Mouse (Mus musculus) heart, embryonic 16.5 days (tissue): ENCODE data around the gene H2-Aa. TPM values are rescaled to one million over a fixed set of nuclear protein-coding genes. Genes with fewer than 3 reads are reported as not detected.

ENCODE experiments used
- ATAC-seq: fragments of 200-750 bp; cut with Nextera tagmentation; replicated peaks from 2 replicates; pipeline ENCODE4 v1.8.0; 2017; ENCODE audit warnings: moderate number of reproducible peaks; ENCODE audit not compliant: insufficient read depth, low FRiP score; ENCODE audit errors: extremely low read depth
- H3K27ac ChIP-seq: fragments of 300-500 bp; sonication (generic); 2 replicates; pipeline ENCODE4 v1.5.1; 2014; ENCODE audit warnings: mild to moderate bottlenecking, low read length, control low read depth, moderate library complexity
- H3K27me3 ChIP-seq: fragments of 300-500 bp; sonication (generic); 2 replicates; pipeline ENCODE4 v1.6.1; 2014; ENCODE audit warnings: low read length, mixed read lengths; ENCODE audit not compliant: control insufficient read depth, insufficient read depth
- H3K36me3 ChIP-seq: fragments of 300-500 bp; sonication (generic); 2 replicates; pipeline ENCODE4 v1.6.1; 2014; ENCODE audit not compliant: control insufficient read depth, insufficient read depth
- H3K4me1 ChIP-seq: fragments of 300-500 bp; sonication (generic); 2 replicates; pipeline ENCODE4 v1.6.1; 2014; ENCODE audit warnings: low read length, mixed read lengths; ENCODE audit not compliant: control insufficient read depth, insufficient read depth
- H3K4me2 ChIP-seq: fragments of 300-500 bp; sonication (generic); 2 replicates; pipeline ENCODE4 v1.6.1; 2014; ENCODE audit warnings: low read depth, mild to moderate bottlenecking, control low read depth, low read length
- H3K4me3 ChIP-seq: fragments of 300-500 bp; sonication (generic); 2 replicates; pipeline ENCODE4 v1.5.1; 2014; ENCODE audit warnings: mild to moderate bottlenecking, control low read depth, low read length
- H3K9ac ChIP-seq: fragments of 300-500 bp; sonication (generic); 2 replicates; pipeline ENCODE4 v1.6.1; 2014; ENCODE audit warnings: low read length, control low read depth
- H3K9me3 ChIP-seq: fragments of 300-500 bp; sonication (generic); replicated peaks from 2 replicates; pipeline ENCODE4 v1.6.1; 2016; ENCODE audit warnings: low read length; ENCODE audit not compliant: control insufficient read depth
- WGBS: fragments of 180-500 bp; shearing (Covaris S2); extraction: QIAGEN DNeasy Blood & Tissue Kit; methylation state at CpG from one replicate; pipeline ENCODE4 v1.1.7; 2014; 5-methylcytosine and 5-hydroxymethylcytosine counted together
- polyA plus RNA-seq: library from polyadenylated mRNA; unstranded; fragments of >200 nt; fragmentation: Nextera tagmentation; extraction: Ambion mirVana; gene quantifications from 2 replicates; pipeline ENCODE4 v1.2.1, GENCODE M21; 2015

The H2-Aa gene
- polyA plus RNA-seq, 1 experiment from 2014 or later = 72.7 TPM

- WGBS = under 1% methylated on average over 8 of the region's 8 CpGs
Observed at GRCm38 (mm10) chr17:34263068-34263467, 24.6 kb downstream of the H2-Aa start.

DNA sequence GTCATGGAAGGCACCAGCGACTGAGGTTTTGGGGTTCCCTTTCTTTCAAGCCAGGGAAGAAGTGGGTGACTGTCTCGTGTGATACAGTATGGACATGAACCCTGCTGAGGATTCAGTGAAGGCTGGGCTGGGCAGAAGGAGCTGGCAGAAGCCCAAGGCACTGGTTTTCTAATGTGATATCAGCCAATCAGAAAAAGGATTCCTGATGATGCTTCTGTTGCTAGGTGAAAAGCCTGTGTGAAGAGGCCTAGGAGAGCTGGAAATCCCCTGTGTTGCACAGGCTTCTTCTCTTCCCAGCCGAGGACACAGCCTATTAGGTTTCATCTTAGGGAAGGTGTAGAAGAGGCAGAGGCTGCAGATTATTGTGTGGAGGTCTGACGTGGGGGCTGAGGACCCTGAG lies 26.1 kb downstream of the H2-Aa start:
- no peaks in the 10 kb centered on the region for H3K9me3 ChIP-seq
- no peaks in the 10 kb centered on the region for H3K36me3 ChIP-seq
- ATAC-seq = peak; percentile 69
- no peak overlapping the region for H3K9ac ChIP-seq
- no peak overlapping the region for H3K4me3 ChIP-seq
- peaks cover 10% of the 10 kb centered on the region; the same call in 1 of the 2 replicates for H3K4me1 ChIP-seq
- no peak overlapping the region for H3K4me2 ChIP-seq
- 0 out of 2 replicates have a peak overlapping the region, but pooled peaks have one; percentile 9 for H3K27ac ChIP-seq
- H3K27me3 ChIP-seq = peaks cover 13% of the 10 kb centered on the region
- 13% methylated on average over 4 of the region's 4 CpGs for WGBS

More at GRCm38 (mm10) chr17:34263068-34263467, 24.6 kb downstream of the H2-Aa start:
- Histone ChIP-seq H3K4me3 (peak overlapping the region; percentile 65), H3K4me2 (peak overlapping the region; percentile 99), H3K27me3 (peaks cover 13% of the 10 kb centered on the region), H3K9me3 (no peaks in the 10 kb centered on the region), H3K36me3 (no peaks in the 10 kb centered on the region), H3K27ac (no peak overlapping the region), H3K4me1 (peaks cover 10% of the 10 kb centered on the region; the same call in 1 of the 2 replicates), H3K9ac (peak overlapping the region; percentile 61)
- ATAC-seq = peak; percentile 71

DNA sequence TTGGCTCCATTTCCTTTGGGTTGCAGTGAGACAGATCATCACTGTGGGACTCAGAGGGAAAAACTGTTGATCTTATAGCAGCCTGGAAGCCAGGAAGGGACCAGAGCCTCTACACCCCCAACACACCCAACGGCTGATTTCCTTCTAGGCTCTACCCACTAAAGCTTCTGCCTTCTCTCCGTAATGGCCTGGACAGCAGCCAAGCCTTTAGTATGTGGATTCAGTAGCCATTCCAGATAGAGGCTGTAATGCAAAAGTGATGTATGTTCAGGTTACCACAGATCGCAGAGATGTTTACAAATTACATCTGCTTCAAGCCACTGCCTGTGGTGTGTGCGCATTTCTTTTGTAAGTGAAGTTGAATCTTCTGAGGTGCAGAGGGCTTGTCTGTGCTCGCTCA lies 27.1 kb downstream of the H2-Aa start:
- peaks cover 12% of the 10 kb centered on the region for H3K27me3 ChIP-seq

DNA sequence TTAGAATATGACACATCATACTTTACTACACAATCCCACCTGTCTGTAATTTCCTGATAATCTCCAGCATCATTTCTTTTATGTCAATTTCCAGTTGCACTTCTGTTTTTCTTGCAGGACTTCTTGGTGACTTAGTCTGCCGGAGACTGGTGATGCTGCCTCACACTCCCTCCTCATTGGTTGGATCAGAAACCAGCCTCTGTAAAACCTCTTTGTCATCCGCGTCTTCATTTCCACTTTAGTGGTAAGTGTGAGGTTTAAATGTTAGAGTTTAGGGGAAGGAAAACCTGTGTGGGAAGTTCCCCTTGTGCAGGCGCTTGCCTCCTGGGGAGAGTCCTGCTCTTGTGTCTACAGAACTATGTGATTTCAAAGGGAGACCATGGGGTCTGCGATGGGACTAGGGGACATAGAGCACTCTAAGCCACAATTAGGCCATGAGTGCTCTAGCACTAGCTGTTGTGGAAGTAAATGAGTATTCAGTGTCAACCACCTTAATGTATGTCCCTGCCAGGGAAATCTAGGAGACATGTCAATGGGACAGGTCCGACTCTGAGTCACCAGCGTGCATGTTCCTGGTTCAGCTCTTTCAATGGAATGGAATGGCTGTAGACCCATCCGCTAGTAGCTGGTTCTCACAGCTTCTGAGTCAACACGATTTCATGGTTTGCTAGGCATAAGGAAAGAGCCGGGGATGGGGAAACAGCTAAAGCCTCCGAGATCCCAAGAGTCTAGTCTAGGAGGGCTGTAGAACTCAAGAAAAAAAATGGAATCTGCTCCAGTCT lies 29.8 kb downstream of the H2-Aa start, which contains the start of gene H2-Ab1:
Gene H2-Ab1, plus strand, starts transcription at position 96 of the 782 bp plus-strand sequence.
- no peak for ATAC-seq
- 67% methylated on average over 11 of the region's 11 CpGs for WGBS

More for the DNA sequence above, 27.1 kb downstream of the H2-Aa start:
- no peak overlapping the region for H3K4me2 ChIP-seq
- peaks cover 10% of the 10 kb centered on the region; the same call in 1 of the 2 replicates for H3K4me1 ChIP-seq
- no peak overlapping the region for H3K9ac ChIP-seq
- no peak overlapping the region for H3K27ac ChIP-seq
- no peaks in the 10 kb centered on the region for H3K9me3 ChIP-seq
- ATAC-seq = no peak
- H3K4me3 ChIP-seq = no peak overlapping the region
- H3K36me3 ChIP-seq = no peaks in the 10 kb centered on the region
- WGBS = 51% methylated on average over 5 of the region's 5 CpGs

DNA sequence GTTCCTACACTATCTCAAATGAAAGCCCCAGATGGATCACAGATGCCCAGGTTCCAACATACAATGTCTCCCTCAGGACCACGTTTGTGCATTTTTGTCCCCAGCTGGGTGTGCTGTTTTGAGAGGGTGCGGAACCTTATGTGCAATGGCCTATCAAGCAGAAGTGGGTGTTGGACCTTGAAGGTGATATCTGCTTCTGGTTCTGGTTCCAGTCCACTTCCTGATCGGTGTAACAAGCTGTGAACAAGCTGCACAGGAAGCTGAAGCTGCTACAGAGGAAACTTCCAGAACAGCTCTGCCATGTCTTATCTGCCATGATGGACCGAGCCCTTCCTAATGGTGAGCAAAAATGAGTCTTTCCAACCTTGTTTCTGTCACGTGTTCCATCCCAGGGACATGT lies 31.1 kb downstream of the H2-Aa start:
- H3K9me3 ChIP-seq = no peaks in the 10 kb centered on the region
- H3K27ac ChIP-seq = no peak overlapping the region
- no peak overlapping the region for H3K9ac ChIP-seq
- 70% methylated on average over 5 of the region's 5 CpGs for WGBS
- H3K4me3 ChIP-seq = no peak overlapping the region
- ATAC-seq = no peak
- H3K27me3 ChIP-seq = no peaks in the 10 kb centered on the region
- H3K4me1 ChIP-seq = no peaks in the 10 kb centered on the region
- no peaks in the 10 kb centered on the region for H3K36me3 ChIP-seq
- no peak overlapping the region for H3K4me2 ChIP-seq

More for the DNA sequence above, 29.8 kb downstream of the H2-Aa start, which contains the start of gene H2-Ab1:
- Histone ChIP-seq H3K4me3 (no peak within 1 kb of the TSS), H3K36me3 (no peaks in the 10 kb centered on the region), H3K27ac (no peak within 1 kb of the TSS), H3K9ac (no peak within 1 kb of the TSS), H3K4me1 (no peaks in the 10 kb centered on the region), H3K9me3 (no peaks in the 10 kb centered on the region), H3K4me2 (no peak within 1 kb of the TSS), H3K27me3 (no peaks in the 10 kb centered on the region)

DNA sequence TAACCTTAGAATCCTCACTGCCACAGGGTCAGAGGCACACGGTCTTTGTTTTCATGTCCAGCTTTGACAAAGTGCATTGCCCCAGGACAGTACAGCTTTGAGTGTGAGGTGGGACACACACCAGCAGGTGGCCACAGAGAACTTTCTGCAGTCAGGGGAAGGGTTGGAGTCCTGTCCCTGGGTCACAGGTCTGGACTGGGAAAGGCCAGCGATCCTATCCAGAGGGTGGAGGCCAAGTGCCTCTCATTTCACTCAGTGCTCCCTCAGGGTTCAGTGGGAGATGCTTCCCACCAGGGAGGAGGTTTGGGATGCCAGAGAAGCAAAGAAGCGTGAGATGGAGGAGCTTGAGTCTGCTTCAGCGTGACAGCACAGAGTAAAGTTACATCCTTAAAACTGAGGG lies 36.0 kb downstream of the H2-Aa start:
- Histone ChIP-seq H3K27me3 (no peaks in the 10 kb centered on the region), H3K4me1 (no peaks in the 10 kb centered on the region), H3K27ac (no peak overlapping the region), H3K36me3 (no peaks in the 10 kb centered on the region), H3K4me3 (no peak overlapping the region), H3K9ac (no peak overlapping the region), H3K9me3 (no peaks in the 10 kb centered on the region), H3K4me2 (no peak overlapping the region)
- ATAC-seq = no peak
- 52% methylated on average over 4 of the region's 4 CpGs for WGBS

- Histone ChIP-seq H3K9me3 (no peaks in the 10 kb centered on the region), H3K4me3 (no peak overlapping the region), H3K27ac (no peak overlapping the region), H3K4me2 (no peak overlapping the region), H3K4me1 (no peaks in the 10 kb centered on the region), H3K36me3 (no peaks in the 10 kb centered on the region), H3K27me3 (no peaks in the 10 kb centered on the region), H3K9ac (no peak overlapping the region)
- no peak for ATAC-seq
- 18% methylated on average over 4 of the region's 4 CpGs for WGBS
Observed at GRCm38 (mm10) chr17:34249878-34250277, 37.7 kb downstream of the H2-Aa start.

DNA sequence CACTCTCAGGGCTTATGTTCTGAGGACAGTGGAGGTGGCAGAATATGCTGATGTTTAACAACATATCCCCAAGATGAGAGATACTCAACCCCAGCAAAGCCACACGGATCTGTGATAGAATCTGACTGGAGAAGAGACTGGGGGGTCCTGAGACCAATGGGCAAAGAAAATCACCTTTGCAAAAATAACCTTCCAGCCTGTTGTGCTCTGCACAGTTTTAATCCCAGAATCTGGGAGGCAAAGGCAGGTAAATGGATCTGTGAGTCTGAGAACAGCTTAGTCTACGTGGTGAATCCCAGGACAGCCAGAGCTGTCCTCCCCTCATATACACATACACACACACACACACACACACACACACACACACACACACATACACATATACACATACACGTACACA lies 38.3 kb downstream of the H2-Aa start:
- ATAC-seq = no peak
- 35% methylated on average over 3 of the region's 3 CpGs for WGBS
- Histone ChIP-seq H3K9ac (no peak overlapping the region), H3K4me3 (no peak overlapping the region), H3K4me1 (no peaks in the 10 kb centered on the region), H3K4me2 (no peak overlapping the region), H3K9me3 (no peaks in the 10 kb centered on the region), H3K27me3 (no peaks in the 10 kb centered on the region), H3K36me3 (no peaks in the 10 kb centered on the region), H3K27ac (no peak overlapping the region)

DNA sequence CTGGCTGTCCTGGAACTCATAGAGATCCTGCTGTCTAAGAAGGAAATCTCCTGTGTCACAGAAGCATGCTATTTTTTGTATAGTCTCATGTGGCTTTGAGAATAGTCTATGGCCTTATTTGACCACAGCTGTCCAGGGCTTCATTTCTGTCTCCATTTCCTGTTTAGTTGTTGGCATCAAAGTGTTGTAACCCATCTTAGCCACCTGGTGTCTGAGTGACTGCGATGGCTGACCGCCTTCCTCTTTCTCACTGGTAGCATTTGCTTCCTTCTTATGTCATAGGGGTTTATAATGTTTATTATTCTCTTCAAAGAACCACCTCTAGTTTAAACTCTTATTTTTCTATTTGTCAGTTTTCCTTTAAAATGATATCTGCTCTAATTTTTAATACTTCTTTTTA lies 38.9 kb downstream of the H2-Aa start:
- H3K4me2 ChIP-seq = no peak overlapping the region
- ATAC-seq = no peak
- H3K4me3 ChIP-seq = no peak overlapping the region
- no peaks in the 10 kb centered on the region for H3K27me3 ChIP-seq
- 50% methylated on average over 2 of the region's 2 CpGs for WGBS
- no peaks in the 10 kb centered on the region for H3K4me1 ChIP-seq
- no peaks in the 10 kb centered on the region for H3K9me3 ChIP-seq
- H3K27ac ChIP-seq = no peak overlapping the region
- H3K9ac ChIP-seq = no peak overlapping the region
- no peaks in the 10 kb centered on the region for H3K36me3 ChIP-seq
